Mouse (Mus musculus) bone marrow, adult 2 months (tissue): ENCODE results near the gene Kif1b.

ENCODE experiments used
- CTCF ChIP-seq: fragments of 200-500 bp; IDR thresholded peaks from 2 replicates; pipeline ENCODE4 v1.5.1; 2011; ENCODE audit warnings: low read length, control low read depth; ENCODE audit not compliant: control insufficient read depth, insufficient read depth
- POLR2A ChIP-seq: fragments of 200-500 bp; IDR thresholded peaks from 2 replicates; pipeline ENCODE4 v1.6.1; 2011; ENCODE audit warnings: low read depth, mild to moderate bottlenecking, control low read depth, low read length, borderline replicate concordance; ENCODE audit not compliant: control insufficient read depth

DNA sequence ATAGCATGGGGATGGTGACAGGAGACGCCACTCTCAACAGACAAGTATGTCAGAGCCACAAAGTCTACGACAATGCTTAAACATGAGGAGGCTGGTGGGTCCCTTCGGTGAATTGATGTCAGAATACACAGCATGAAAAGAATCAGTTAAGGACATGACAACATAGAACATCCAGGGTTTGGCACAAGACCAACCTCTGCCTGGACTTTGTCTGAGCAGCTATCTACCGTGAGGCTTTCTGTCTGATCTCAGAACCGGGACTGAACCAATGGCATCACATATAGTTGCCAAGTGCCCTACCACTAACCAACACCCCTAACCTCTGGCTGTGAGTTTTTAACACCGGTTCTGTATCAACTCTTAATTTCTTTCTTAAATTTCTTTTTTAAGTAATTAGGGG is 130.8 kb downstream of the Kif1b start:
- no peak for TF ChIP-seq CTCF
- no peak for TF ChIP-seq POLR2A
